Mouse (Mus musculus) mouse embryonic stem cell (cell line): ENCODE results near the gene Rln1.

Source experiments
- in situ Hi-C, 2 experiments: fragments of 300-500 bp; cut with MboI; formaldehyde crosslinking; loops; 1 replicate in 1 of 2; 3 replicates in 1 of 2; pipeline ENCODE4 v1.14.3; 2019 to 2020; ENCODE audit warnings: low sequenced_read_pairs in 2 of 2, low pct_unique_long_range_greater_than_20kb in 1 of 2, mixed read lengths in 1 of 2; ENCODE audit not compliant: unreplicated experiment in 1 of 2

Rln1 gene

DNA sequence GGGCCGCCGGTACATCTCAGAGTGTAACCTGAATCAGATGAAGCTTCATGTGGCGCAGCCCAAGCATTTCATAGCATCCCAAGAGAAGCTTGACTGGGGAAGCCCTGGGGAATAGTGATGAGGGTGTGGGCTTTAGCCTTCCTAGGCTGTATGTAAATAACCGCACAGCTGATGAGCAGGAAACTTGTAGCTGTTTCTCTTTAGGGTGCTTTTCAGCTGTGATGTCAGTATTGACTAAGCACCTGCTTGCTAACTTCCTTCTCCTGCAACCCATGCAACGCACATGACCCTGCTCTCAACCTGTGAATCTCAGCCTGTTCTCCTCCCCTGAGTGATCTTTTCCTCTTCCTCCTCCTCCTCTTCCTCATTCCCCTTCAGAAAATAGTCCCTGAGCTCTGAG is 29.6 kb upstream of the Rln1 start:
- in situ Hi-C loops, result loop anchor here in 1 of 2 experiments (25.0 kb wide), 1 partner anchor 577 kb away; no protein-coding TSS in a partner anchor

DNA sequence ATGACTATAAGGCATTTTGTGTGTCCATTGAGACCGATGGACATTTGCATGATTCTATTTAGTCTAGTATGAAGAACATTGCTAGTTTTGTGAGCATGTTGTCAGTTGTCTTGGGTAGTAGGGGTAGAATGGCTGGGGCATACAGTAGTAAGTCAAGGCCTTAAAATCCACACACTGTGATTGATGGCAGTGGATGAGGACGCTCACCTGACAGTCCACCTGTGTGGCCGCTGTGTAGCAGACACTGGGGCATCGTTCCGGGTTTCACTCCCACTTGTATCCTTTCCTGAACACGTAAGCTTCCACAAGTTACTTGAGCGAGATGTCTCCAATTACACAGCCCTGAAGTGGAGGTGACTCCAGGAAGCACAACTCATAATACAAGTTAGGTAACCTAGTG is 29.1 kb upstream of the Rln1 start:
- in situ Hi-C loops, result loop anchor here in 1 of 2 experiments (25.0 kb wide), 1 partner anchor 576 kb away; no protein-coding TSS in a partner anchor

DNA sequence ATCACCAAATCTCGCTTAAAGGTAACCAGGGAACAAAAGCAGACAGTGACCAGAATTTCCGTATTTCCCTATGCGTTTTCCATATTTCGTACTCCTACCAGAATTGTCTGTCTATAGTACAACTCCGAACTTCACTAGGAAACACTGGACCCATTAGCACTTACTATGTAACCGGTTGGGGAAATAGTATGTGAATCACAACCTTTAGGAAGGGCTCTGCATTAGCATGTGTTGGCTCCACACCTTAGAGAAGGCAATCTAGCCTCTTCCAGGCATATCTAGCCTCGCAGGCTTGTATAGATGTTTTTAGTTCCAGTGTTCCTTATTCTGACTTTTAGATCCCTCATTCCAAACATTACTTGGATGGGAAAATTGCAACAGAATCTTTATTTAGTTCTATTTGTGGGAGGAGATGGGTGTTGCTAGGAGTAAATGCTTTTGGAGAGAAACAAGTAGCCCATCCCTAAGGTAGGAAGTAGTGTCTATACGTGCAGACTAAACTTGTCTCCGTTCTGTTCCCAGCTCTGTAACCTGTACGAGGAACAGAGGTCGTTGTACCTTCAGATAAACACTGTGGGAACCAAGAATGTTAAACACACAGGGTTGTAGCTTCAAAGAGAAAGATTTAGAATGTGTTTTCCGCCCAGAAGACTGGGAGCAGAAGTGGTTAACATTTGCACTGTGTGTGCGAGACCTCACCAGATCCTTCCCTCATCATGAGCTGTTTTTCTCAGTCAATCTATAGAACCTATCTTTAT is 27.9 kb upstream of the Rln1 start:
- in situ Hi-C loops, result loop anchor here in 1 of 2 experiments (25.0 kb wide), 1 partner anchor 575 kb away; no protein-coding TSS in a partner anchor

DNA sequence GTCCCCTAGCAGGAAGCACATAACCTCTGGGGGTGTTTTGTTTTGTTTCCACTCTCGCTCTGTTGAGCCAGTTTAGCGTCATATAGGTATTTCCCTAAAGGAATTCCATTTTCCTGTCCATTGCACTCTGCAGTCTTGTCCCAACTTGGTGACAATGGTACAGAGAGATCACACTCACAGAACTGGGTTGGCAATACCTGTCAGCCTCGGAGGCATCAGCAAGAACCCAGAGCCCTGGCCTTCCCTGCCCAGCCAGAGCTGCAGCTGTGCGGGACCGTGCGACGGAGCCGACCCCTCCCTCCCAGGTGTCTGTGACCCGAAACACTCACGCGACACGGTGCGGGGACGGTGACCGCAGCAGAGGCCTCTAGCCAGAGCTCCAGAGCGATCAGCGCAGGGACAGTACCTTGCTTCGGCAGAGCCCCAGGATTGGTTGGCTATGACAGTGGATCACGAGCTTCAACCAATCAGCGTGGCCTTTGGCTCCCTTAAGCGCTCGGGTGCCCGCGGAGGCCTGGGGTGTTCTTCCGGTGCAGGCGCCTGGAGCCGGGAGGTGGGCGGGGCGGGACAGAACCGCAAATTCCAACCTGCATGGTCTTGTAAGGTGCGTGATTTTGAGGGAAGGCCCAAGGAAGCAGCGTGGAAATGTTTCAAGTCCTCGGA is 27.1 kb upstream of the Rln1 start:
- in situ Hi-C loops, result loop anchor here in 1 of 2 experiments (25.0 kb wide), 1 partner anchor 574 kb away; no protein-coding TSS in a partner anchor

DNA sequence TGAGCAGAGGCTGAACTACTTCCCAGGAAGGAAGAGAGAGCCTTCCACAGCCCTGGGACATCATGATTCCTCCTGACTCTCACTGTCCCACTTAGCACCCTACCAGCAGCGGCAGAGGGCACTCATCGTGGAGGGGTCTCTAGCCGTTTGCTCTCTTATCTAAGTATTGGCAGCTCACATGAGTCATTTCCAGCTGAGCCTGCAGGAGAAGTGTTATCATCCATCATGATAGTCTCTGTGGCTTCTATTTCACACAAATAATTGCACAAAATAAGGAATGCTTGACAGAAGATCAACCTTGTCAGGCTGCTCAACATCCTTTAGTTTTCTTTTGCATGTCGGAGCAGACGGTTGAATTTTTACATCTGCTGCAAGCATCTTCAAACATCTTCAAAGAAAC is 25.8 kb upstream of the Rln1 start:
- in situ Hi-C loops, result loop anchor here in 1 of 2 experiments (25.0 kb wide), 1 partner anchor 573 kb away; no protein-coding TSS in a partner anchor

DNA sequence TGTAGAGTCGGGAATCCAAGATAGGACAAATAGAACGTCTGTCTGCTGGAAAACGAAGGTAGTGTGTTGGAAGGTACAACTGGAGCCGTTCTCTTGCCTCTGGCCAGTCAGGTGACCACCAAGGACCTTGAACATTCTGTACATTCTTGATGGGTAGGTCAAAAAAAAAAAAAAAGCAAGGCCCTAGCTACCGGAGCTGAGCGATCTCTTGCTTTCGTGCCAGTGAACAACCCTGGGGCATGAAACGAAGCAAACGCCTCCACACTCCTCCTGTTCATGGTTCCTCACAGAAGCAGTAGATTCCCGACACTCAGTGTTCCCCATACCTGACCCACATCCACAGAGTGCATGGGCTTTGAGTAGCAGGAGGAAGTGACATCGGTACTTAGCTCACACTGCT is 21.8 kb upstream of the Rln1 start:
- in situ Hi-C loops, result loop anchor here (10.0 to 25.0 kb wide), 2 partner anchors 291 to 569 kb away; no protein-coding TSS in a partner anchor

DNA sequence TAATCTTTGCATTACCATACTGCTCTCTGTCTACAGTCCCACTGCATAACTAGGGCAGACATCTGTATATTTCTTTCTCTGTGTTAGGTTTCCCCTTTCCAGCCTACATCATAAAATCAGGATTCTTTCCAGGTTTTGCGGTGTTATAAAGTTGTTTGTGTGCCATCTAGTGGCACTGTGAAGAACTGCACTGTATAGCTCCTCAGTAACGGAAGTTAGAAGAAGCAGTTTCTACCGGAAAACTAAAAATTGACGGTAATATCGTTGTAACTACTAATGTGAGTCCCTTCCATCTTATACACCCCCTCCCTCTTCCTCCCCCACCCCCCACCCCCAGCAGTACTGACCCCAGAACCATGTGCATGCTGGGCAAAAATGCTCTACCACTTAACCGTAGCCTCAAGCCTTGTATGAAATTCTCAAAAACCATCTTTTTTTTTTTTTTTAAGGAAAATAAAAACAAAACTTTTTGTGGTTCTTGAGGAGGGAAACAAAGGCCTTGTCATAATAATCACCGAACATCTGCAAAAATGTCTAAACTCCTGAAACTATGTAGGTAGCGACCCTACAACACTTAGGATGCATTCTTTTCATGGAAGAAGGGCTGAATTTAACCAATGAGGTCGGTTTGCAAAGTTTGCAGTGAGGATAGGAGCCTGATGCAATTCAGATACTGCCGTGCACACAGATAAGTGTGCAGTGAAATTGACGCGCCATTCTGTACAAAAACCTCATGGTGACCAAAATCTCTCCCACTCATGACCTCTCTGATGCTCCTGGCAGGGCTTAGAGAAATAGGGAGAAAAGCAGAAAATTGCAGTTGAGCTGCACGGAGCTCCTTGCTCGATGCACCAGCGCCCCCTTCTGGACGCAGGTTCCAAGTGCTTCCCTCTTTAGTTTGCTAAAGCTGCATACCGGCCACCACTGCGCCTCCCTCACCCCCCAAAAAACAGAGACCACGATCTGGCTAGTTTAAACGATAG is 20.7 kb upstream of the Rln1 start:
- in situ Hi-C loops, result loop anchor here (10.0 to 25.0 kb wide), 2 partner anchors 290 to 568 kb away; no protein-coding TSS in a partner anchor

- in situ Hi-C loops, result loop anchor here (10.0 to 25.0 kb wide), 2 partner anchors 286 to 564 kb away; no protein-coding TSS in a partner anchor
These were observed 16.5 kb upstream of the Rln1 start for GRCm38 (mm10) chr19:29350991-29351390.

DNA sequence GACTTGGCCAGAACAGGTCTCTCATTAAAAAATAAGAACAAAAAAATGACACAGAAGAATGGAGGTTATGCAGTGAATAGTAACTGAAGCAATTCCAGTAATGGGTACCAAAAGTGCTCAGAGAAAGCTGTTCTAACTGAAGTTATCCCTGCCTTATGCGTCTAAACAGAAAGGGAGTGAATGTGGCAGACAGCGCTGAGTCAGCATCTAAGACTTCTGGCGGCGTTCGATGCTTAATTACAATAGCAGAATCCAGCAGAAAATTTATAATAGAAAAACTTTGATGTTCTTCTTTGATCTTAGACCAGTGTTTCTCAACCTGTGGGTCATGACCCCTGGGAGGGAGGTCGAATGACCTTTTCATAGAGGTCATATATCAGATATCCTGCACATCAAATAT is 11.2 kb upstream of the Rln1 start:
- in situ Hi-C loops, result no loop called here

GRCm38 (mm10) chr19:29344868-29345267 is 10.4 kb upstream of the Rln1 start:
- in situ Hi-C loops, result no loop called here

DNA sequence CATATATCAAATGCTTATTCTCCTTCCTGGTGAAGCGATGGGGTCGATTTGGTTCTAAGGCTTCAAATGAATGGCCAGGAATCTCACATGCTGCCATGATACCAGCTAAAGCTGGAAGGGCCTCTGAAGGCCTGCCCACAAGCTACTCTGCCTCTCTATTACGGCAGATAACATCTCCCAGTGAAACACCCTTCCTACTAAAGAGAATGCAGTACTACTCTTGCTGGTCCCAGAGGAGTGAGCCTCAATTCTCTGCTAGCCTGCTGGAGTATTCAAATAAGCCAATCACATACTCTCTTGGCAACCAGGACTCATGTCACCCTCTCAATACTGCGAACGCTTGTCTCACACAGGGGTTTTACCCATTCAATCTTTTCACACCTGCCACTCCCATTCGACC is 7.8 kb upstream of the Rln1 start:
- in situ Hi-C loops, result no loop called here

DNA sequence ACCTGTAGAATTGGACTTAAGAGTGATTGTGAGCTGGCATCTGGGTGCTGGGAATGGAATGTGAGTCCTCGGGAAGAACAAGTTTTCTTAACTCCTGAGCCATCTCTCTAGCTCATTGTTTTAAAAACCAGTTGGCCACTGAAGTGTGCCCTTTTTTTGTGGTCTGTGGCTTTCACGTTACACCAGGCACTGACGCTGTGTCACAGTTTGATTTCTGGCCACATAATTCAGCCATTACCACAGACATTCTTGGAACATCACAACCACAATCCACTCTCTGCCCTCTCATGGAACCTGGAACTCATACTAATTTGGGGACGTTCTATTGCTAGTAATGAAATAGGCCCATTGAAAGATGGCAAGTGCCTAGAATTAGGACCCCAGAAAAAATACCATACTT is 6.6 kb upstream of the Rln1 start:
- in situ Hi-C loops, result no loop called here

GRCm38 (mm10) chr19:29336624-29337023 is 2.2 kb upstream of the Rln1 start:
- in situ Hi-C loops, result no loop called here

DNA sequence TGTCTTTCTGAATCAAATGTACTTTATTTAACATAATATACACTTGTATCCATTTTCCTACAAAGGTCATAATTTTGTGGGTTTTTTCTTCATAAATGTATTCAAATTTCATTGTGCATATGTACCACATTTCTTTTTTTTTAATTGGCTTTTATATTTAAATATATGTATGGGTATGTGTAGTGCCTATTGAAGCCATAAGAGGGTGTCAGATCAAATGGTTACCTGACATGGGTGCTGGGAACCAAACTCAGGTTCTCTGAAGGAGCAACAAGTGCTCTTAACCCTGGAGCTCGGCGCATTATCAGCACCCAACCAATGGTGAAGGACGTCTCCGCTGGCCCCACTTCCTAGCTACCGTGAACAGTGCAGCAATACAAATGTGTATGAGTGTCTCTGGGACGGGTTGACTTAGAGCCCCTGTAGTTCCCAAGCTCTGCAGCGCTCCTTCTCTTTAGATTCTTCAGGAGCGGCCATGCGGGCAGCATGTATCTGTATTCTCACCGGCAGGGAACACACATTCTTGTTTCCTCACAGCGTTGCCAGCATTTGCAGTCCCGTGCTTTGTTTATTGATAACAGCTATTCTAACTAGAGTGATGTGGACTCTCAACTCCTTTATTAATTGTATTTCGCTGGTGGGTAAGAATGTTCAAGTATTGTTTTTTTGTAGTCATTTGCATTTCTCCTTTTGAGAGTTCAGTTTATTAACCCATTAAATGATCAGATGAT is 7.5 kb downstream of the Rln1 start:
- in situ Hi-C loops, result no loop called here

DNA sequence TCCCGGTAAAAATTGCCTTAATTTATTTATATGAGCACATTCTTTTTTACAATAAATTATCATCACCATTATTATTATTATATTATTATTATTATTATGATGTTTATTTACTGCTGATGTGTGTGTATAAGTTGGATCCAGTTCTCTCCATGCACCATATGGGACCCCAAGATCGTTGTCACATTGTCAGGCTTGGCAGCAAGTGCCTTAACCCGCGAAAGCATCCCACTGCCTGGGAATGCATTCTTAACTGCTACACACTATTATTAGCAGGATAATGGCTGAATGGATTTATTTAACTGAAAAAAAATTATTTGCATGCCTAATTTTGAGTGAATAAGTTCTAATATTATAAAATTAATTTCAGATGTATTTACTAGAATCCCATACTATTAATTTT is 8.1 kb downstream of the Rln1 start:
- in situ Hi-C loops, result no loop called here

- in situ Hi-C loops, result no loop called here
These were observed 8.7 kb downstream of the Rln1 start for GRCm38 (mm10) chr19:29325852-29326180.

DNA sequence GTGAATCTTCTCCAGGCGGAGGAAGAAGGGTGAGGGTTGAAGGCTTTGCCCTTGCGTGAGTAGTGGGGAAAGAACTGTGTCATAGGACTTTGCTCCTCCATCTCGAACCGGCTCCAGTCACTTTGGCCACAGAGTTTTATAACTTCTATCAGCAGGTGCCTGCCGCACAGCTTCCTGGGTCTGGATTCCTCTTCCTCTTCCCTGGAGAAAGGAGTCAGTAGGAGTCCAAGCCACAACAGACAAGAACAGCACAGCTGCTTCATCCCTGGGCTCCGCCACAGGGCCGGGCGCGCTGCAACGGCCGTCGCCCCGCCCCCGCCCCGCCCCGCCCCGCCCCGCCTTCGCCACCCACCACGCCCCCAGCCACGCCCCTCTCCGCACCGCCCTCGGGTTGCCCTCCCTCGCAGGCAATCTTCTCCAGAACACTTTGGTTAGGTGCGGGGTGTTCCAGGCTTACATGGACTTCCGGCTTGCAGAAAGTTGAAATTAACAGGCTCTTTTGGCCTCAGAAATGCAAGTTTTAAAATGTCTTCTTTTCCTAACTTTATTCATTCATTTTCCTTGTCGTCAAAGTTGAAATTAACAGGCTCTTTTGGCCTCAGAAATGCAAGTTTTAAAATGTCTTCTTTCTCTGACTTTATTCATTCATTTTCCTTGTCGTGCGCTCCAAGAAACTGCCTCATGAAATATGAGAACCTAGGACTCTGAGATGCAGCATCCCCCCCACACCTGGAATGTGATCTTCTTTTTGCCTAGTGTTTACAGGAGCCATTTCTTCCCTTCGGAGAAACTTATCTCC is 9.2 kb downstream of the Rln1 start, which contains the start of gene Insl6:
Gene Insl6 (minus strand): TSS at position 304 of the 799 bp plus-strand sequence.
- in situ Hi-C loops, result no loop called here
